Mouse (Mus musculus) E14TG2a.4 (cell line): ENCODE measurements around the gene Xk.

Source experiments
- CTCF ChIP-seq: conservative IDR thresholded peaks from 2 replicates; pipeline ENCODE4 v1.5.1; 2014; ENCODE audit warnings: low read length
- NANOG ChIP-seq: IDR thresholded peaks from 2 replicates; pipeline ENCODE4 v1.6.1; 2014; ENCODE audit warnings: borderline replicate concordance, low read length, mixed read lengths
- POU5F1 ChIP-seq: IDR thresholded peaks from 2 replicates; pipeline ENCODE4 v1.6.1; 2014; ENCODE audit warnings: low read length, borderline replicate concordance

GRCm38 (mm10) chrX:9243381-9243864, 29.1 kb upstream of the Xk start:
- TF ChIP-seq CTCF (no peak), NANOG (no peak), POU5F1 (no peak)
